Mouse (Mus musculus): ENCODE results near the gene Sord. TPM values are rescaled to one million over a fixed set of nuclear protein-coding genes. Genes with fewer than 3 reads are reported as not detected.
"Not testable (repeated sequence)": the region's sequence is repeated elsewhere in the genome, so short reads cannot be mapped to it uniquely, and the experiment has no call there.

Gene Sord
- total RNA-seq (2021): 10 to 100 TPM; 15.2 to 18.5 TPM
- long read RNA-seq, experiment 1, transcript Sord-201 (9 exons, 2,352 nt): major isoform, 8 of 10 reads
- long read RNA-seq, experiment 1, partial matches to known transcripts: 1 of 10 reads
- long read RNA-seq, experiment 1, other reads (novel, unspliced or antisense): 1 of 10 reads
- long read RNA-seq, experiment 2, transcript Sord-201 (9 exons, 2,352 nt): major isoform, 6 of 8 reads
- long read RNA-seq, experiment 2, partial matches to known transcripts: 1 of 8 reads
- long read RNA-seq, experiment 2, other reads (novel, unspliced or antisense): 1 of 8 reads

DNA sequence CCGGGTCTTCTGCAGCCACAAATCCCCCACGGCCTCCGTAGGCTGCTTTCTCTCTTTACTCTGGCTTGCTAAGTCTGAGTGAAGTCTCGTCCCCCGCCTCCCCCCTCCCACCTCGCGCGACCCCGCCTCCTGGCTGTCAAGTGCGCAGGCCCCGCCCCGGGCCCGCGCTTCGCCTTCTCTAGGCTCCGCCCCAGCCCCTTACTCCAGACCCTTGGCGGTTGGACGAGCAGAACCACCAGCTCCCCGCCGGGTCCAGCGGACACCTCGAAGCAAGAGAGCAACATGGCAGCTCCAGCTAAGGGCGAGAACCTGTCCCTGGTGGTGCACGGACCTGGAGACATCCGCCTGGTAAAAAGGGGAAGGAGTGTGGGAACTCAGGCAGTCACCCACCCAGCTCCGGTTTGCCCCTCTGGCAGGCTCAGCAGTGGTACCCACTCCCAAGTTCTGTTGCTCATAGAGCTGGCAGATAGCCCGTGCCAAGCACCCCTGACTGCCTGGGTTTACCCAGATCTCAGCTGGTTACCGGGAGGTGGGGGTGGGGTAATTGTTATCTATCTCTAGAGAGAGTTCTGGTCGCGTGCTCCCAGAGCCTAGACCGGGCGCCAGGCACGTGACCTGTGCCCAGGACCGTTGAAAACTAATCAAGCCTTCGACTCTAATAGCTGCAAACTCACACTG, at the start of gene Sord:
Sord (plus strand) TSS at position 139 of the 678 bp plus-strand sequence.
- H3K27ac ChIP-seq: peak within 1 kb of the TSS; percentile 64
- peak; percentile 74 to 77 for DNase-seq (ENCODE audit: extremely low spot score in 1 of 2, low spot score in 2 of 2)
- no peak for TF ChIP-seq CTCF (IDR thresholded peaks at IDR 0.05)
- H3K4me3 ChIP-seq: peak within 1 kb of the TSS; percentile 64
- intact Hi-C loops (cut with DNase I): loop anchor here (5.0 kb wide), 1 partner anchor 143 kb away; no protein-coding TSS in a partner anchor

DNA sequence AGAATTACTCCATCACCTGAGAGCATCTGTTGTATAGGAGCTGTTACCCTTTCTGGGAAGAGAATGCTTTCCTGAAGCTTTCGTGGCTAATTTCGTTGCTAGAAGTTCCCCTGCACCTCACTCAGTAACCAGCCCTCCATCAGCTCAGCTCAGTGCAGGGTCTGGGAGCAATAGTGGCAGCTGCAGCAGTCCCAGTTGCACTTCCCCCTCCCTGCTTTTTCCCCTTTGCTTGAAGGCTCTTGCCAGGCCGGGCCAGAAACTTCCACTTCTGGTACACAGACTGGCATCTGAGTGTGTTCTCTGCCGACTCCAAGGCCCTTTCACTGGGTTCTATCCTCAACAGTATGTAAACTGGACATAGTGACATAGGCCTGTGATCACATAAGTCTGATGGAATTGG, 49.5 kb upstream of the Sord start:
- no peak for TF ChIP-seq CTCF (IDR thresholded peaks at IDR 0.05)
- H3K4me3 ChIP-seq: no peak overlapping the region
- no peak overlapping the region for H3K27ac ChIP-seq
- DNase-seq (ENCODE audit: extremely low spot score in 1 of 2, low spot score in 2 of 2): no peak
- intact Hi-C loops (cut with DNase I): no loop called here

DNA sequence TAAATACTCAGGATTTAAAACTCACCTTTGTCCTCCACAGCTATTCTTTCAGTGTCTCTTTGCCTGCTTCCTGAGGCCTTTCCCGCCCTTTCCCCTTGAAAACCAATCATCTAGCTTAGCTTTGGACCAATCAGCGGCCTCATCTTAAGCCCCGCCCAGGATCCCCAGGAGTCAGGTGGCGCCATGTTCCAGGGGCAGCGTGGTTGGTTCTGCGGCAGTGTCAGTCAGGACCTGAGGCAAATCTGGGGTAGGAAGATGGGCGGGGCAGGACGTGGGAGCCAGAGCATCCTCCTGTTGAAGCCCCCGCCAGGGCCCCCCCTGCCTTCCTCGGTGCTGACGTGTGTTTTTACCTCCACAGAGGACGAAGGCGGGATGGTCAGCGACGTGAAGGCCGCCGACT, 48.4 kb upstream of the Sord start, which contains the start of the genes Patl2 and Terb2:
Patl2 (minus strand) TSS at position 84 of the 400 bp plus-strand sequence.
Terb2 (plus strand) TSS at position 167 of the 400 bp plus-strand sequence.
- no peak within 1 kb of the TSS for H3K27ac ChIP-seq
- TF ChIP-seq CTCF (IDR thresholded peaks at IDR 0.05): no peak
- no peak within 1 kb of the TSS for H3K4me3 ChIP-seq
- no peak for DNase-seq (ENCODE audit: extremely low spot score in 1 of 2, low spot score in 2 of 2)
- intact Hi-C loops (cut with DNase I): no loop called here

DNA sequence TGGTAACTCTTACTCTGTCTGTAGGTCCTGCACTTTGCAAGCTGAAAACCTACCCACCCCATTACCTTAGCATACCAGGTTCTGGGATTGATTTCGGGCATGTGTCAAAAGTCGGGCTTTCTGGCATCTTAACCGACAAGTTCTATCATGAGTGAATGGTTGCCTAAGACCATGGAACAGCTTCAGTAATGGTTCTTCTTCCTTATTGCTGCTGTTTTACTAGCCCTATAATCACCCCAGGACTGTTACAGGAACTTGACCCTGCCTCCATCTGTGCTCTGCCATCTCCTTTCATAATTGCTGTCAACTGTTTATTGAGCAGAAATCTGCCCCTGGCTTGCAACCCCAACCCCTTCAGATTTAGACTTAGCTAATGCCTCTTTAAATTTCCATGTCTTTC, 47.8 kb upstream of the Sord start:
- DNase-seq (ENCODE audit: extremely low spot score in 1 of 2, low spot score in 2 of 2): no peak
- Histone ChIP-seq H3K27ac (no peak overlapping the region), H3K4me3 (no peak overlapping the region)
- no peak for TF ChIP-seq CTCF (IDR thresholded peaks at IDR 0.05)
- intact Hi-C loops (cut with DNase I): no loop called here

DNA sequence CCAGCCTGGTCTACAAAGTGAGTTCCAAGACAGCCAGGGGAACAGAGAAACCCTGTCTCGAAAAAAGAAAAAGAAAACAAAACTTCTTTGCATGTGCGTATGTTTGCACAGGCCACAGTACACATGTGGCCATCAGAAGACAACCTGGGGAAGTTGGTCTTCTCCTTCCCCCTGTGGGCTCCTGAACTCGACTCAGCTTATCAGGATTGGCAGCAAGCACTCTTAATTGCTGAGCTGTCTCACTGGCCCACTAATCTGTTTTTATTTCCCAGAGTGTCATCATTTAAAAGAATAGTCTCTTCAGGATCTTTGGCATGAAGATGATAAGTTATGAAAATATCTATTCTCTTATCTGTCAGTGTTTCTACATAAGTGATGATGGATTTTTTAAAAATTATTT, 42.7 kb upstream of the Sord start:
- no peak for TF ChIP-seq CTCF (IDR thresholded peaks at IDR 0.05)
- Histone ChIP-seq H3K27ac (no peak overlapping the region), H3K4me3 (no peak overlapping the region)
- DNase-seq (ENCODE audit: extremely low spot score in 1 of 2, low spot score in 2 of 2): no peak
- intact Hi-C loops (cut with DNase I): loop anchor here (5.0 to 10.0 kb wide), 3 partner anchors 110 to 563 kb away; no protein-coding TSS in a partner anchor

DNA sequence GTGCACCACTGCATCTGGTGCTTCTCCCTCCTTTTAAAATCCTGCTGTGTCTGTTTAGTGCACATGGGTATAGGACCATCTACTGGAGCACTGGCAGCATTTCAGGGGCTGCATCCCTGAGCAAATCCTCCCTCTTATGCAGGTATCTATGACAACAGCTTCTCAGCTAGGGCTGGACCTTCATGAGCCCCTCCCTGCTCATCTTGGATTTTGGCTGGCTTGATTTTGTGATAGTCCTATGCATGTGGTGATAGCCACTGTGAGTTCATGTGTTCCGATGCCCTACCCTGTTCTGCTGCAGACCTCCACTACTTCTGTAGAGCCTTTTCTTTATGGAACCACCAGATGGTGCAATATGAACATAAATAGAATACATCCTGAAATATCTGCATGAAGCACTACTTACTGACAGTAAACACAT, 40.0 kb upstream of the Sord start:
- intact Hi-C loops (cut with DNase I): loop anchor here (1.0 to 10.0 kb wide), 6 partner anchors 50 to 560 kb away; no protein-coding TSS in a partner anchor
- DNase-seq (ENCODE audit: extremely low spot score in 1 of 2, low spot score in 2 of 2): peak; percentile 9 to 10
- peak; percentile 70 for TF ChIP-seq CTCF (IDR thresholded peaks at IDR 0.05)
- H3K4me3 ChIP-seq: no peak overlapping the region
- H3K27ac ChIP-seq: no peak overlapping the region

DNA sequence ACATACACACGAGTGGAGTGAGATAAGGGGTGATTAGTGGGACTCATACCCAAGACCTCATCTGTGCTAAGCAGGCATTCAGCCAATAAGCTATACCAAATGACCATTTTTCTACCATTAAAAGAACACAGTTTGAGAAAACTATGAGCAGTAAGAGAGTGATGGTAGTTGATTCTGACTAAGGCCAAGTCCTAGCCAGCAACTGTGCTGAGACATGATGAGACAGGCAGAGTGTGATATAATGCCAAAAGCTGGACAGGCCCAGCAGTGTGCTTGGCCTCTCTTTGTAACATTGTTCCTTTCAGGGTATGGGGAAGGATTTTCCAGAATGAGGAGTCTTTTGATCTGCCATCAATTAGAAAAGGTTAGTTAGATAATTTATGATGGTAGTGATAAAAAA, 33.0 kb upstream of the Sord start:
- intact Hi-C loops (cut with DNase I): no loop called here
- no peak for TF ChIP-seq CTCF (IDR thresholded peaks at IDR 0.05)

DNA sequence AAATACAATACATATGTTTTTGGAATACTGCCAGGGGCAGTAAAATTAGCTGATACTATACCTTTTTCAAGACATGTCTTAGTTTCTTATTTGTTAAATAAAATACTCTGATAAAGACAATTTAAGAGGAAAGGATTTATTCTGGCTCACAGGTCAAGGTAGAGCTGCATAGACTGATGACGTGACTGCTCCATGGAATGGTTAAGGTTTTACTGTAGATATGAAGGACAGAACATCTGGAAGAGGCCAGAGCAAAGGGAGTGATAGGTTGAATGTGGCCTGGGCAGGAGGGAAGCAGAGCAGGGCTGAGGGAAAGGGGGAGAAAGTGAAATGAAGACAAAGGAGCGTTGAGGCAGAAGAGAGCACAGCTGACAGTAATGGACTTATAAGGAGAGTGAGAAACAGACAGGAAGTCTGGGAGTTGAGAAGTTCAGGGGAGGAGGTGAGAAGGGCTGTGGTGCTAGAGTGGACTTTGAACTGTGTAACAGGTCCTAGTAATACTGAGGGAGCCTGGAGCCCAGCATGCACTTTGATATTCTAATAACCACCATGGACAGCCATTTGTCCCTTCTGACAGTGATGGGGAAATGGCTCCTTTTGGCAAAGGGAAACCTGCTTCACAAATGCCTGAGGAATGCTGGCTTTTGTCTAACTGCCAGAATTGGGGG, 28.0 kb upstream of the Sord start:
- no peak for TF ChIP-seq CTCF (IDR thresholded peaks at IDR 0.05)
- intact Hi-C loops (cut with DNase I): no loop called here
- no peak overlapping the region for H3K4me3 ChIP-seq
- DNase-seq (ENCODE audit: extremely low spot score in 1 of 2, low spot score in 2 of 2): no peak
- H3K27ac ChIP-seq: no peak overlapping the region

More for the DNA sequence above, 33.0 kb upstream of the Sord start:
- DNase-seq (ENCODE audit: extremely low spot score in 1 of 2, low spot score in 2 of 2): no peak
- Histone ChIP-seq H3K27ac (no peak overlapping the region), H3K4me3 (no peak overlapping the region)

DNA sequence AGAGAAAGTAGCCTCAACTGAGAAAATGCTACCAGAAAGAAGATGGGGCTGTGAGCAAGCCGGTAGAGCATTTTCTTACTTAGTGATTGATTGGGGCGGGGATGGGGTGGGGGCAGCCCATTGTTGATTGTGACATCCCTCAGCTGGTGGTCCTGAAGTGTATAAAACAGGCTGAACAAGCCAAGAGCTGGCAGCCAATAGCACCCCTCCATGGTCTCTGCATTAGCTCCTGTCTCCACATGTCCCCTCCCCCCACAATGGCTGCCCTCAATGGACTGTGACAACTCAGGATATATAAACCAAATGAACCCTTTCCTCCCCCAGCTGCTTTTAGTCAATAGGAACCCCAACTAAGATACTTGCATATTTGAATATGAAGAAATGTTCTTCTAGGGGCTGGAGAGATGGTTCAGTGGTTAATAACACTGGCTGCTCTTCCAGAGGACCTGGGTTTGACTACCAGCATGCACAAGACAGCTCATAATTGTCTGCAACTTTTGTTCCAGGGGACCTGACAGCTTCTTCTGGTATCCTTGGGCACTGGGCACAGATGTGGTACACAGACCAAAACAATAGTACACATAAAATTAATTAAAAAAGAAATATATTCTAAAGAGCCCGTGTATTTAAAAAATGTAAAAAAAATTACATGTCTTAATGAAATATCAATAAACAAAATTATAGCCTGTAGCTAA, 23.9 kb upstream of the Sord start:
- no peak for TF ChIP-seq CTCF (IDR thresholded peaks at IDR 0.05)
- Histone ChIP-seq H3K27ac (no peak overlapping the region), H3K4me3 (no peak overlapping the region)
- no peak for DNase-seq (ENCODE audit: extremely low spot score in 1 of 2, low spot score in 2 of 2)
- intact Hi-C loops (cut with DNase I): no loop called here

DNA sequence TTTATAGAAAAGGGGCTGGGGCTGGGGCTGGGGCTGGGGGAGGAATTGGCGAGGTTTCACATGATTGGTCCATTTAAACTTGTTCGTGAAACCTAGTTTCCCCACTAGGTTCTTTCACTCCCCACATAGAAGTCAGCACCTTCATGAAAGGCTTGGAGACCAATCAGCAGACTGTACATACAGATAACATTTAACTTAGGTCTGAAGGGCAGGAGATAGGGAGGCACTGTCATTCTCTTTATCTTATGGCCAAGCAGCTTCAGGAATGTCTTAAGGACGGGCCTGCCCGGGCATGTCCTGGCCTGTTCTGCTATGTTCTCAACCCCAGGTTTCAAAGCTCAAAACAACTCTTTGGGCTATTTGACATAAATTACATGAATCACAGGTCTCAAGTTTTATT, 17.5 kb upstream of the Sord start:
- intact Hi-C loops (cut with DNase I); DNase-seq (ENCODE audit: extremely low spot score in 1 of 2, low spot score in 2 of 2); H3K27ac ChIP-seq; H3K4me3 ChIP-seq: not testable (repeated sequence)

DNA sequence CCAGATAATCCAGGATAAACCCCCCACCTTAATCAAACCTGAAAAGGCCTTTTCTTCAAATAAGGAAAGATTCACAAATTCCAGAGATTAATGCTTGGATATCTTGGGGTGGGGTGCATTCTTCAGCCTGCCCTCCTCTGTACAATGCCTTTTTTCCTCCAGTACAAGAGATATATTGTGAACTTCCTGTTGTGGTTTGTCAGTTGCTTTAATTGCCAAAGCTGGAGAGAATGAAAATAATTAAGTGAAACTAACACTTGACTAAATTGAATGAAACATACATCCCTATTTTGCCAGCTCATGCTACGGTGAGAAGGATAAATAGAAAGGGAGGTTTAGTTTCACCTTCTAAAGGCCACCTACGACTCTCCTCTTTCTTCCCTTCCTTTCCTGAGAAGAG, 16.3 kb upstream of the Sord start:
- no peak overlapping the region for H3K4me3 ChIP-seq
- no peak for TF ChIP-seq CTCF (IDR thresholded peaks at IDR 0.05)

More for the DNA sequence above, 16.3 kb upstream of the Sord start:
- intact Hi-C loops (cut with DNase I): no loop called here
- H3K27ac ChIP-seq: no peak overlapping the region
- DNase-seq (ENCODE audit: extremely low spot score in 1 of 2, low spot score in 2 of 2): no peak
